Mouse (Mus musculus) heart, embryonic 13.5 days (tissue): ENCODE results near the gene Dnajc6. TPM values are rescaled to one million over a fixed set of nuclear protein-coding genes. Genes with fewer than 3 reads are reported as not detected.
A peak's percentile ranks its signal among the peaks of the same experiment; 100 is the strongest.

Source experiments
- ATAC-seq: fragments of 200-750 bp; cut with Nextera tagmentation; 2 replicates; pipeline ENCODE4 v1.8.0; 2017; ENCODE audit warnings: moderate TSS enrichment; ENCODE audit not compliant: insufficient number of reproducible peaks, low FRiP score, low TSS enrichment; ENCODE audit errors: extremely low read depth
- H3K27ac ChIP-seq: fragments of 300-500 bp; sonication (generic); replicated peaks from 2 replicates; pipeline ENCODE4 v1.5.1; 2015; ENCODE audit warnings: moderate library complexity, mild to moderate bottlenecking, inconsistent platforms
- H3K27me3 ChIP-seq: fragments of 300-500 bp; sonication (generic); replicated peaks from 2 replicates; pipeline ENCODE4 v1.6.1; 2015; ENCODE audit warnings: mild to moderate bottlenecking, inconsistent platforms
- H3K36me3 ChIP-seq: fragments of 300-500 bp; sonication (generic); 2 replicates; pipeline ENCODE4 v1.6.1; 2015; ENCODE audit warnings: mild to moderate bottlenecking, inconsistent platforms
- H3K4me1 ChIP-seq: fragments of 300-500 bp; sonication (generic); 2 replicates; pipeline ENCODE4 v1.6.1; 2015; ENCODE audit warnings: inconsistent platforms
- H3K4me2 ChIP-seq: fragments of 300-500 bp; sonication (generic); 2 replicates; pipeline ENCODE4 v1.6.1; 2015; ENCODE audit warnings: inconsistent platforms, mild to moderate bottlenecking, moderate library complexity
- H3K4me3 ChIP-seq: fragments of 300-500 bp; sonication (generic); 2 replicates; pipeline ENCODE4 v1.5.1; 2015; ENCODE audit warnings: moderate library complexity, mild to moderate bottlenecking, inconsistent platforms
- H3K9ac ChIP-seq: fragments of 300-500 bp; sonication (generic); 2 replicates; pipeline ENCODE4 v1.6.1; 2015; ENCODE audit warnings: inconsistent platforms, mild to moderate bottlenecking, moderate library complexity
- H3K9me3 ChIP-seq: fragments of 300-500 bp; sonication (generic); 2 replicates; pipeline ENCODE4 v1.6.1; 2016; ENCODE audit warnings: inconsistent platforms
- WGBS: fragments of 180-500 bp; shearing (Covaris S2); methylation state at CpG from one replicate; pipeline ENCODE4 v1.1.7; 2015; ENCODE audit warnings: mixed read lengths; 5-methylcytosine and 5-hydroxymethylcytosine counted together
- polyA plus RNA-seq: library from polyadenylated mRNA; unstranded; fragments of >200 nt; fragmentation: Nextera tagmentation; extraction: Ambion mirVana; gene quantifications from 2 replicates; pipeline ENCODE4 v1.2.1, GENCODE M21; 2015

Gene Dnajc6
- 0.16 and 0.39 TPM in 2 replicates for polyA plus RNA-seq

DNA sequence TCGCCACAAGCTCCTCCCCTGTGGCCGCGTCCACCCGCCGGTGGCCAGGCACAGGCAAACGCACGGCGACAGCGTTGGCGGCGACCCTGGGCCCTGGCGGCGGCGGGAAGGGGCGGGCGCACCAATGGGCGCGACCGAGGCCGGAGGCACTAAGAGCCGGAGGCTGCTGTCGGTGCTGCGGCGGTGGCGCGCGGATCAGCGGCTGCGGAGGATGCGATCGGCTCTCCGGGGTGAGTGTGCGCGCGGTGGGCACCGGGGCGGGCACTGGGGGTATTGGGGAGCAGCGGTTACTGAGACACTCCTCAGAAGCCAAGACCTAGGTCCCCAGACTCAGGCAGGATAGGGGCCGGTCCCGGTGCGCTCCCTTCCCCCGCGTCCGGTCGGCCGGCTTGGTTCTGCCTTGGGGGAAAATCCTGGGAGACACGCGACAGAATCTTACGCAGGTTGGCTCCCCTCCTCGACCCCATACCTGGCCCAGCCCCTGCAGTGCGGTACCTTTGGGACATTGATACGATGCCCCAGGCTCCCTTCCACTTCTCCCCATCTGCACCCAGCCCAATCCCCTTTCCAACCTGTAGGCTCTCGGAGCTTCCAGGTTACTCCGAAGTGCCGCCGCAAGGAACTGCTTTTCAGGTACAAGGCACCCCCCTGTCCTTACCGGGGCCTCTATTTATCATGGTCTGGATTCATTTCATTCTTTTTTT is at the start of gene Dnajc6:
Gene Dnajc6, plus strand, starts transcription at position 115 of the 704 bp plus-strand sequence.
- peak within 1 kb of the TSS; percentile 74 for H3K9ac ChIP-seq
- no peaks in the 10 kb centered on the region for H3K36me3 ChIP-seq
- H3K9me3 ChIP-seq: no peaks in the 10 kb centered on the region
- H3K4me2 ChIP-seq: peak within 1 kb of the TSS; percentile 98
- H3K27ac ChIP-seq: no peak within 1 kb of the TSS
- H3K4me3 ChIP-seq: peak within 1 kb of the TSS; percentile 69
- peaks cover 16% of the 10 kb centered on the region for H3K4me1 ChIP-seq
- under 1% methylated on average over 57 of the region's 57 CpGs for WGBS
- peaks cover 60% of the 10 kb centered on the region for H3K27me3 ChIP-seq
- no peak for ATAC-seq

DNA sequence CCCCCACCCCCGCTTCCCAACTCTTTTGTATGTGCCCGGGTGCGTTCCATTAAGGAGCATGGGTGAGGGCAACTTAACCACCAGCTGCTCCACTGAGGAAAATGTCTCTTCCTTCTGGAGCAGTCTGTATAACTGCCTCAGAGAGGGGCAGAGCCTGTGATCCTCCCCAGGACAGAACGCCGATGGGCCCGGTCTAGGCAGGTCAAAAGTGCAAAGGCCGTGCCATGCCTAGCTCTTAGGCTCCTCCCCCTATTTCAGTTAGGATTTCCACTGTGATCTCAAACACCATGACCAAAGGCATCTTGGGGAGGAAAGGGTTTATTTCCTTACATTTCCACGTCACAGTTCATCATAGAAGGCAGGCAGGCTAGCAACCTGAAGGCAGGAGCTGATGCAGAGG is 47.7 kb upstream of the Dnajc6 start:
- no peaks in the 10 kb centered on the region for H3K27me3 ChIP-seq
- H3K4me1 ChIP-seq: peaks cover 57% of the 10 kb centered on the region
- H3K9me3 ChIP-seq: no peaks in the 10 kb centered on the region
- no peak overlapping the region for H3K9ac ChIP-seq
- H3K36me3 ChIP-seq: peaks cover 15% of the 10 kb centered on the region
- H3K4me2 ChIP-seq: no peak overlapping the region
- 82% methylated on average over 8 of the region's 8 CpGs for WGBS
- H3K27ac ChIP-seq: no peak overlapping the region
- H3K4me3 ChIP-seq: no peak overlapping the region
- ATAC-seq: no peak

DNA sequence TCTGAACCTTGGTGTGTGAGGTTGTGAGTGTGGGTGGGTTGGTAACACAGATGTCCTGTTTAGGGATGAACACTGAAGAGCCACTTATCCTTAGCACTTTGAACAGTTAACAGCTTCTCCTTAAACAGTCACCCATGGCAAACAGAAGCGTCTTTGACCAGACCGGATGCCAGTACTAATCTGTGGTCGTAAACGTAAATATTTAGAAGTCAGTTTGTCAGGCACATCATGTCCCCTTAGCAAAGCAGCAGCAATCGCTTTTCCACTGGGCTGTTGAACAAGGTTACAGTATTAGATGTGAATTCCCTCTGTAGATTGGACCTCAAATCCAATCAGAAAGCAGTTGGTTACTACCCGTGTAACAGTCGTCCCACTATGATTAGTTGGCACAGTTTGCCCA is 47.1 kb upstream of the Dnajc6 start:
- H3K9ac ChIP-seq: no peak overlapping the region
- peaks cover 15% of the 10 kb centered on the region for H3K36me3 ChIP-seq
- ATAC-seq: no peak
- H3K27me3 ChIP-seq: no peaks in the 10 kb centered on the region
- 56% methylated on average over 7 of the region's 7 CpGs for WGBS
- H3K4me3 ChIP-seq: no peak overlapping the region
- H3K4me1 ChIP-seq: peaks cover 51% of the 10 kb centered on the region
- no peak overlapping the region for H3K27ac ChIP-seq
- H3K9me3 ChIP-seq: no peaks in the 10 kb centered on the region
- H3K4me2 ChIP-seq: no peak overlapping the region

DNA sequence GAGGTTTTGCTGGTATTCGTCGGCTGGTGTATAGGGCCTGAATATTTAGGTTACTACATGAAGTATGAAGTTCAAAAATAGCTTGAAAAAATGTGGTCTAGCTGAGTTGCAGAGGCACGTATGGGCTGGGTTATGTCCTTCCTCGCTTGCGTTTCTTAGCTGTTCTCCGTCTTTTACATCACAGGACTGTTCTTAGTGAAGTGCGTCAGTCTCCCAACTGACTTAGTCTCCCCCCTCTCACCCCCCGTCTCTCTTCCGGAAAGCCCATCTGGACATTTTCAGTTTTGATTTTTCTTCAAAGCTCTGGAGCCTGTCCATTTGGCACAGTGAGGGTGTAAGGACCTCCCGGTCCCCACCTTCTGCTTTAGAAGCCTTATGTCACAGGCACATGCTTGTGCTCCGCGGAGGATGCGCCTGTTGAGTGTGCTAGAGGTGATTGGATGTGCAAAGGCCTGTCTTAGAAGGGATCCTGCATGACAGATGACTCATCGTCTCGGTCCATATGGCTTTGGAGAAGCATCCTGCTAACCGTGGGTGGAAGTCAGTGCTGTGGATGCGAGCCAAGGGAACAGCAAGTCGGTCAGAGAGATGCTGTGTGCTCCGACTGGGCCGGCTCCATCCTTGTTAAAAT is 46.2 kb upstream of the Dnajc6 start:
- H3K27ac ChIP-seq: no peak overlapping the region
- no peaks in the 10 kb centered on the region for H3K9me3 ChIP-seq
- H3K4me1 ChIP-seq: peaks cover 41% of the 10 kb centered on the region
- H3K36me3 ChIP-seq: peaks cover 15% of the 10 kb centered on the region
- WGBS: 72% methylated on average over 20 of the region's 20 CpGs
- no peak overlapping the region for H3K9ac ChIP-seq
- ATAC-seq: no peak
- H3K4me2 ChIP-seq: no peak overlapping the region
- H3K27me3 ChIP-seq: no peaks in the 10 kb centered on the region
- no peak overlapping the region for H3K4me3 ChIP-seq

DNA sequence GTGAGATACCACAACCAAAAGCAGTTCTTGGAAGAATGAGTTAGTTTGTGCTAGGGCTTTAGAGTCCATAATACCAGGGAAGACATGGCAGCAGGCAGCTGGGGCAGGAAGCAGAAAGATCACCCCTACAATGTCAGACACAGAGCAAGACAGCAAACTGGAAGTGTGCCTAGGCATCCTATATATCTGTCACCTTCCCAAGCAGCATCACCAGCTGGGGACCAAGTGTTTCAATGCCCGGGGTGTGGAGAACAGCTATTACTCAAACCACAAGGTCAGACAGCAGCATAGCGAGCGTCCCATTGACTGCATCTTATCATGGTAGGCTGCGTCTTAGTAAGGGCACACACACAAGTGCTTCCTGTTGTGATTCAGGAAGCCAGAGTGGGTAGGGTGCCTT is 45.4 kb upstream of the Dnajc6 start:
- Histone ChIP-seq H3K9ac (no peak overlapping the region), H3K9me3 (no peaks in the 10 kb centered on the region), H3K4me1 (peaks cover 40% of the 10 kb centered on the region), H3K4me3 (no peak overlapping the region), H3K27me3 (no peaks in the 10 kb centered on the region), H3K4me2 (no peak overlapping the region), H3K36me3 (peaks cover 15% of the 10 kb centered on the region), H3K27ac (no peak overlapping the region)
- no peak for ATAC-seq
- WGBS: 69% methylated on average over 4 of the region's 4 CpGs

DNA sequence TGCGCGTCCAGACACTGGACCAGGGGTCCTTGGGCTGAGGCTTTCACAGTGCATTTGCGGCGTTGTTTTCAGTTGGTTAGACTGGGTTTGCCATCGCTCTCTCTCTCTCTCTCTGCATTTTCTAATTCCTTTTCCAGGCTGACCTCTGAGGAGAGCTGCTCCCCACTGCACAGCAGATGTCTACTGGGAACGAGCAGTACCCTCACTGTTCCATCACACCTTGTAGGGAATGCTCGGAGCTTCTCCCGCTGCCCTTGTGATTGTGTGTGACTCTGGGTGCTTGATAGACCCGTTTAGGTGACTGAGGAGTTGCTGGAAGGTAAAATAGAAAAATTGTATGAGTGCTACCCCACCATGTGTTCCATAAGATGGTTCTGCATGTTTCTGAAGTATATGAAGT is 43.6 kb upstream of the Dnajc6 start:
- Histone ChIP-seq H3K9me3 (no peaks in the 10 kb centered on the region), H3K4me3 (no peak overlapping the region), H3K4me1 (peaks cover 49% of the 10 kb centered on the region), H3K4me2 (no peak overlapping the region), H3K27me3 (no peaks in the 10 kb centered on the region), H3K9ac (no peak overlapping the region), H3K27ac (no peak overlapping the region), H3K36me3 (peaks cover 11% of the 10 kb centered on the region; the same call in 1 of the 2 replicates)
- ATAC-seq: no peak
- 88% methylated on average over 9 of the region's 9 CpGs for WGBS

DNA sequence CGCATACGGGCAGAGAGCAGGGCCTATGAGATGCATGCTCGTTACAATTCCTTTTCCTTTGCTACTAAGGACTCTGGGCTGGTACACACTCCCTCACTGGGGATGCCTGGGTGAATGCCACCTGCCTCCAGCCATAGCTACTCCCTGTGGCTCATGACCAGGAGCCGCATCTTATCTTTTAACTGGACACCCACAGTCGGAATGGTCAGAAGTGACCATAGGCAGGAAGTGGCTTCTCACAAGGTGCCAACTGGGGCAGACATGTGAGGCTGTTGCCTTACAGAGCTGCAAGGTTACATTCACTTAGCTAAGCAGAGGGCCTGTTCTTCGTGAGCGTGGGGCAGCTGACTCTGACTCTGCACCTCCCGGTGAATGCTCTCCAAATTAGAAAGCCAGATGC is 39.3 kb upstream of the Dnajc6 start:
- Histone ChIP-seq H3K27me3 (no peaks in the 10 kb centered on the region), H3K4me1 (peaks cover 26% of the 10 kb centered on the region), H3K4me2 (no peak overlapping the region), H3K36me3 (peaks cover 22% of the 10 kb centered on the region), H3K4me3 (no peak overlapping the region), H3K9ac (no peak overlapping the region), H3K9me3 (no peaks in the 10 kb centered on the region), H3K27ac (no peak overlapping the region)
- 80% methylated on average over 8 of the region's 8 CpGs for WGBS
- ATAC-seq: no peak

DNA sequence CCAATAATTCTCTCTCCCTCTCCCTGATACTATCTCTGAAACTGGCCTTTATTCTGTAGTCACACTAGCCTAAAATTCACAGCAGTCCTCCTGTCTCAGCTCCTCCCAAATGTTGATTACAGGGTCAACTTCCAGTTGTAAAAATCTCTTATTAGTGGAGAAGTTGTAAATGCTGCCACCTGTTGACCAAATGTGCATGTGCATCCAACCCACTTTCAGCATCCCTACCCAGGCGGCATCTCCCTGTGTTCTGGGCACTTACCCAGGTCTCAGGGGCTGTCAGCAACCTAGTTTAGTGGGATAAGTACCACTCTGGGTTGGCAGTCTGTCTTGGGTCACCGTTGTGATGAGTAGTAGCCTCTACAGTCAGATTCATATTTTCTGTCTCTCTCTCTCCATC is 38.1 kb upstream of the Dnajc6 start:
- H3K4me1 ChIP-seq: peaks cover 26% of the 10 kb centered on the region
- no peak overlapping the region for H3K27ac ChIP-seq
- no peaks in the 10 kb centered on the region for H3K9me3 ChIP-seq
- no peak overlapping the region for H3K4me2 ChIP-seq
- H3K9ac ChIP-seq: no peak overlapping the region
- 27% methylated on average over 2 of the region's 2 CpGs for WGBS
- no peaks in the 10 kb centered on the region for H3K27me3 ChIP-seq
- peaks cover 27% of the 10 kb centered on the region for H3K36me3 ChIP-seq
- no peak overlapping the region for H3K4me3 ChIP-seq
- no peak for ATAC-seq

DNA sequence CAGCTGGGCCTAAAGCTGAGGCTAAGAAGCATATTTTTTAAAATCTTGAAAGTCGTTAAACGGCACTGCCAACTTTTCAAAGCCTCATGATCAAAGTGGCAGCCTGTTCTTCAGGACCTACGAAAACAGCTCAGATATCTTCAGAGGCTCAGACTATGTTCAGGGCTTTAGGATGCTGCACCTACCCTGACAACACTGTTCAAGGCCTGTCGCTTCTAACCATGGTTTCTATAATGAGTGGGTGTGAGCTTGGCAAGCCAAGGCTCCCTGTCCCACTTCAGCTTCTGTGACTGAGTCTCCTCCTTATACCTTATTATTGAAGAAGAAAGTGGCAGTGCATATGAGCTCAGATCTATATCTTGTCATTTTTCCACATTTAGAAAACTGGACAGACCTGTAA is 37.1 kb upstream of the Dnajc6 start:
- ATAC-seq: no peak
- Histone ChIP-seq H3K9me3 (no peaks in the 10 kb centered on the region), H3K4me3 (no peak overlapping the region), H3K4me2 (no peak overlapping the region), H3K9ac (no peak overlapping the region), H3K4me1 (peaks cover 26% of the 10 kb centered on the region), H3K27me3 (no peaks in the 10 kb centered on the region), H3K36me3 (peaks cover 28% of the 10 kb centered on the region), H3K27ac (no peak overlapping the region)
- 75% methylated on average over 4 of the region's 4 CpGs for WGBS

DNA sequence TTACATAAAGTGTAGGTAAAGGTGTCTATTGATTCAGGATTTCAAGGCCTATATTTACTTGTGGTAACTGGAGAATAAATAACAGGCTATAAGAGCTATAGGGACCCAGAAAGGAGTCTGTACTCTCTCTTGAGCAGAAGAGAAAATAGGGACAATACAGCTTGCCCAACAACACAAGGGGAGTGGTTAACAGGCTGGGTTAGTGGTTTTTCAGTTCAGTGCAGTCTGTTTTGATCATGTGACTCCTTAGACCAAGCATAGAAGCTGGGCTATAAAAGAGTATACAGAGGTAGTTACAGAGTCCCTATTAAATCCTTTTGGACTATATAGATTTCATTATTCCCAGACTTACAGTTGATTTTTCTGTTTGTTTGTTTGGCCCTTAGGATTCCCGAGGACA is 36.3 kb upstream of the Dnajc6 start:
- no peak overlapping the region for H3K4me3 ChIP-seq
- H3K4me1 ChIP-seq: peaks cover 26% of the 10 kb centered on the region
- no peaks in the 10 kb centered on the region for H3K9me3 ChIP-seq
- no peaks in the 10 kb centered on the region for H3K27me3 ChIP-seq
- WGBS: 79% methylated on average over 1 of the region's 1 CpGs
- H3K36me3 ChIP-seq: peaks cover 35% of the 10 kb centered on the region
- no peak for ATAC-seq
- no peak overlapping the region for H3K9ac ChIP-seq
- H3K4me2 ChIP-seq: no peak overlapping the region
- H3K27ac ChIP-seq: no peak overlapping the region

DNA sequence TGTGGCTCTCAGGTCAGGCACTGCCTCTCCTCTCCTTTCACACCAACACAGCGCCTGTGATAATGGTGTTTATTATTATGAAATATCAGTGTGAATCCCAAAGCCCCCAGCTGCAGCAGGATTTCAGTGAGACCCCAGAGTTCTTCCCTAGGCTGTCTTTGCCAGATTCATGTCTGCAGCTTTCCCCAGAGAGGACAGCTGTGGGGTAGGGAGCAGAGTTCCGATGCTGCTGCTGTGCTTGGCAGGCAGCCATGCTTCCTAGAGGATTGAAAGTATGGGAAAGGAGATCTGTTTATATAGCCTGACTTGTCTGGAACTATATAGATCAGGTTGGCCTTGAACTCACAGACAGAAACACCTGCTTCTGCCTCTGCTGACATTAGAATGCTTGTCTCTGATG is 34.4 kb upstream of the Dnajc6 start:
- peaks cover 10% of the 10 kb centered on the region for H3K4me1 ChIP-seq
- no peak overlapping the region for H3K9ac ChIP-seq
- H3K9me3 ChIP-seq: no peaks in the 10 kb centered on the region
- 55% methylated on average over 2 of the region's 2 CpGs for WGBS
- H3K4me2 ChIP-seq: no peak overlapping the region
- H3K36me3 ChIP-seq: peaks cover 47% of the 10 kb centered on the region
- no peak overlapping the region for H3K4me3 ChIP-seq
- no peak for ATAC-seq
- no peak overlapping the region for H3K27ac ChIP-seq
- H3K27me3 ChIP-seq: no peaks in the 10 kb centered on the region

DNA sequence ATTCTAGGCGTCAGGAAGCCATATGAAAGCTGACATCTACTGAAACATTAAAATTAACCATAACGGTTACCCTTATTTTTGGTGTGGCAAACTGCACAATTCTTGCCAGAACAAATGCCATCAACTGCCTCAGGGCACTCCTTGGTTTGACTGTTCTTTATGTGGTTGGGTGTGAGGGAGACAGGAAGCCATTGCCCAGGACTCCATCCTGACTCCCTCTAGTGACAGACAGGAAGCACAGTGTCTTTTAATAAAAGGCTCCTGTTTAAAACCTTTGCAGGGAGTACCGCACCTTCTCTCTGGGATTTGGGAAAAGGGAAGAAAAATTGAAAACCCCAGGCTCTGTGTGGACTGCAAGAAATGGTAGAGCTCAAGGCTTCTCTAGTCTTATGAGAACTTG is 30.2 kb upstream of the Dnajc6 start:
- Histone ChIP-seq H3K9me3 (no peaks in the 10 kb centered on the region), H3K27ac (no peak overlapping the region), H3K9ac (no peak overlapping the region), H3K4me1 (peaks cover 5% of the 10 kb centered on the region; the same call in 1 of the 2 replicates), H3K27me3 (no peaks in the 10 kb centered on the region), H3K4me3 (no peak overlapping the region), H3K4me2 (no peak overlapping the region), H3K36me3 (peaks cover 42% of the 10 kb centered on the region)
- 89% methylated on average over 3 of the region's 3 CpGs for whole genome bisulfite sequencing
- no peak for ATAC-seq
